Mouse (Mus musculus) urinary bladder, postnatal 36 days (tissue): Measurements from ENCODE around the gene Slk.

Experiments
- DNase-seq, 2 experiments: peaks; one replicate each; pipeline ENCODE4 v3.0.0; 2022; ENCODE audit warnings: low spot score in 2 of 2, mixed read lengths in 1 of 2

The Slk gene

DNA sequence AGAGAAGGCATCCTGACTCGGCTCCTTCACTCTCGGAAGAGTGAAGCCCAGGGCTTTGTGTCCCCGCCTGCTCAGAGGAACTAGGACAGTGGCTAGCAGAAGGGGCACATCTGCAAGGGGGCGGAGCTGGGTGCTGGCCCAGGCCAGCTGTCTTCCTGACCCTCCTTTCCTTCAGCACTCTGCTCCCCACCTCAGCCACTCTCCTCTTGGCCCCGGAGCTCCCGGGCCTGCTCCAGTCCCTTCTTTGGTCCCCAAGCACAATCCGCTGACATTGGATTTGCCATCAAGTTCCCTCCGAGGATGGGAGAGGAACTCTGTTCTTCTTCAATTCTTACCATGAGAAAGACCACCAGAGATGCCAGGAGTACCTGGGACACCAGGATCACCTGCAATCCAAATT, 72.8 kb downstream of the Slk start:
- no peak for DNase-seq

DNA sequence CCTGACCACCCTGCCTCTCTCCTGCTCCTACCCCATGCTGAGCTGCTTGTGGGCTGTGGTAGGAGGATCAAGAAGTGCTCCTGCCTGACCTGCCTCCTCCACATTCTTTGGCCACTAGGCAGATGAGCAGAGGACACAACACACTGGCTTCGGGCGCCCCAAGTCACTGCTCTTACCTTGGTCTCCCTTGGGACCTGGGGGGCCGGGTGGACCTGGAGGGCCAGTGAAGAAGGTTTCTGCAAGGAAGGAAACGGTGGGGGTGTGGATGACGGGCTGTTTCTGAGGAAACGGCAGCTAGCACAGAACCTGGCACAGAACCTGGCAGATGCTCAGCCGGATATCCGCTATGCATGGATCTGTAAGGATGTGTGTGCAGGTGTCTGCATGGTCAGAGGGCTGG, 73.7 kb downstream of the Slk start:
- no peak for DNase-seq

DNA sequence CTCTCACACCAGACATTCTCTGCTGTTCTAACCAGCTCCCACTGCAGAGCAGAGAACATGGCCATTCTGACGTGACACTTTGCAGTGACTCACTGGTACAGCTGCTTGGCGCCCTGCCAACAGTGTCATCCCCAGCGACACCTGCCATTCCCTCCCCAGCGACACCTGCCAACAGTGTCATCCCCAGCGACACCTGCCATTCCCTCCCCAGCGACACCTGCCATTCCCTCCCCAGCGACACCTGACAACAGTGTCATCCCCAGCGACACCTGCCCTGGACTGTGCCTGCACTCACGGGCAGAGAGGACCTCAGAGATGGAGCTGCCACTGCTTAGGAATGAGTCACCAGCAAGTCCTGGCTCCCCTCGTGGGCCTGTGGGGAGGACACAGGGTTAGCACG, 75.4 kb downstream of the Slk start:
- DNase-seq: no peak

DNA sequence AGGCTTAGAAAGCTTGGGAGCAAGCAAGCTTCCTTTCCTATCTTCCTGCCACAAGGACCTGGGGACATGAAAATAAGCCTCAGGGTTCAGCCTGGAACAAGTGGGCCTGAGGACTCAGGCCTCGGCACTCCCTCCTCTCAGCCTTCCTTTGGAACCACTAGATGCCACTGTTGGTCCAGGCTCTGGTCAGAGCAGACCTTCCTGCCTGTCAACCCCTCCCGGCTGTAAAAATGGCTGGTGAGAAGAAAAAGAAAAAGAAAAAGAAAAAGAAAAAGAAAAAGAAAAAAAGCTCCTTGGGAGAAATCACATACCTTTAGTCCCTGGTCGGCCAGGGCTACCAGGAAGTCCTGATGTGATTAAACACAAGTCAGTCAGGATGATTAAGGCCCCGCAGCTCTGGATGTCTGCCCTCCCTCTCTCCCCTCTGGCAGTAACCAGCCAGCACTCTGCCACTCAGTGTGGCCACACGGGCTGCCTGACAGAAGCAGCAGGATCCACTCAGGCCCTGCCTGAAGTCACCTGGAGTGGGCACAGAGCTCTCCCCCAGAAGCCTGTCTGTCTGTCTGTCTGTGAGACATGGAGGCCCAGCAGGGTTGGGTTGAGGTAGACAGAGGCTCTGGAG, 79.5 kb downstream of the Slk start:
- peak; percentile 48 to 67 for DNase-seq

DNA sequence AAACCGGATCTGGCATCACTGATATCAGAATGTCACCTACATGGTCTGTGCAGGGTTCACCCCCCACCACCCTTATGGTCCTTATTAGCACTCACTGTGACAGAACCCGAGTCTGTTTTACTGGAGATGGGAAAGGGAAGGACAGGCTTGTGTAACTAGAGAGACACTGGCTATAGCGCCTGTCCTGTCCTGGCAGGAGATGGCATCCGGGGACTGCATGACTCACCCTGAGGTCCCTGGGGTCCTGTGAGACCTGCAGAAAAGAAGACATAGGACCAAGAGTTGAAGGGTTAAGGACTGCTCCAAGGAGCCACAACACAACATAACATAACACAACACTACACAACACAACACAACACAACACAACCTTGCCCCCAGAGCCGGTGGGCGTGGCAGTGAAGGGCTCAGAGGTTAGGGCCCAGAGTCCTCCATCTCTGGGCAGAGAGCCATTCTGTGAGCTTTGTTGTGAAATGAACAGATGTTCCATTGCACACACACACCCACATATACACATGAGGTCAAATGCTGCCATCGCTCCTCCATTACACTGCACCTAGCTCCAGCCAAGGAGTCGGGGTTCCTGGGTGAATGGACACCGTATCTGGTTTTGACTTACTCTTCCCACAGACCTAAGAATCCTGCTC, 80.4 kb downstream of the Slk start:
- no peak for DNase-seq

DNA sequence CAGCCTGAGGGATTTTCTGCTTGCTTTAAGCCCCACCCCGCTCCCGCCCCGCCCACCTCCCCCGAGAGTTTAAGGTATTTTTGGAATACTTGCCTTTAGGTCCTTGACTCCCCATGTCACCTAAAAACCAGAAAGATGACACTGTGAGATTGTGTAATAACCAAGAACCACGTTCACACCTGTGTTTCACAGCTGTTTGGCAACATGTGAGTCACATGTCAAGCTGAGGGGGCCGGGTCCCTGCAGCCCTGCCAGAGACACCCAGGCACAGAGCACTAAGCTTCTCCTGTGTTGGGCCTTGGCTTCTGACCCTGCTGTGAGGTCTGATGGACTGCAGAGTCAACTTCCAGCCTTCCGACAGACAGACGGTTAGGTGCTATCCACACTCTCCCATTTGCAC, 88.1 kb downstream of the Slk start:
- DNase-seq: no peak

DNA sequence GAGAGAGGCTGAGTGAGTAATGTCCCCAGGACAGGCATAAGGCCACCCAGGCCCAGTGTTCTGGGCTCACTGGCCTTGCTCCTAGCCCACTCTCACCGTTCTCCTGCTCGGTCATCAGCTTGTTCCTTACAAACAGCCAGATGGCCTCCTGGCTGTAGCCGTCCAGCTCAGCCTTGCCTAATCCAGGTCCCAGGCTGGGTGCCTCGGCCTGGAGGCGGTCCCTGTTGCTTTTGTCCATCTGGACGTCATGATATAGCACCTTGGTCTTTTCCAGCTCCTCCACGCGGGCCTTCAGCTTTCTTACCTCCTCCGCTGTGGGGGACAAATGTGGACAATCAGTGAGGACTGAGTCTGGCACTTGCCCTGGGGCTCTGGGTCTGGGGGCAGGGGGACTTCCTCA, 88.9 kb downstream of the Slk start:
- no peak for DNase-seq

DNA sequence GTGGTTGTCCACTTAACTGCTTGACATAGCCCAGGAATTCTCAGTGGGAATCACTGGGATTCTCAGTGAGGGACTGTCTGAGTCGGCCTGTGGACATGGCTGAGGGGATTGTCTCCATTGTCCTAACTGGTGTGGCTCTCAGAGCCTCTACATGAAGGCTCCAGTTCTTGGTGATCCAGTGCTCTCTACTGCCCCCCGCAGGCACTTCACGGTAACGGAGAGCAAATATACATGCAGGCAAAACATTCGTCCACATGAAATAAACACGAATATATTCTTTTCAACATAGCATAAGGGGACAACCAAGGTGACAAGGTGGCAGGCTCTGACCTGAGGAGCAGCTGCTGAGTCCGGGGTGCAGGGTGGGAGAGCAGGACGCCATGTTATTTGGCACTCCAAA, 94.9 kb downstream of the Slk start:
- no peak for DNase-seq

DNA sequence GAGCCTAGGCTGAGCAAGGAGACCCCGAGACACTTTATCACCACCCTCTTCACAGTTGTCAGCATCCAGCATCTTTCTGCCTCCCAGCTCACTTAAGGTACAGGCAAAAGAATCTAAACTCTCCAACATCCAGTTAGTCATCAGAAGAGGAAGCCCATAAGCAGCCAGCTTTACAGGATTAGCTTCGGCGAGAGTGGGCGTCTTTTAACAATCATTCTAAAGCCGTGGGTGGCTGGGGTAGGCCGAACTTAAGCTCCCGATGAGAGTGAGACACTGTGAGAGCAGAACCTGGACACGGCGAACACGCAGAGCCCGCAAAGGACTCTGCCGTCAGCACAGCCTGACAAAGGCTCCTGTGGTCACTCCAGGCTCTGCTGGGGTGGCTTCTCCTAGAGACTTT, 99.2 kb downstream of the Slk start:
- no peak for DNase-seq

DNA sequence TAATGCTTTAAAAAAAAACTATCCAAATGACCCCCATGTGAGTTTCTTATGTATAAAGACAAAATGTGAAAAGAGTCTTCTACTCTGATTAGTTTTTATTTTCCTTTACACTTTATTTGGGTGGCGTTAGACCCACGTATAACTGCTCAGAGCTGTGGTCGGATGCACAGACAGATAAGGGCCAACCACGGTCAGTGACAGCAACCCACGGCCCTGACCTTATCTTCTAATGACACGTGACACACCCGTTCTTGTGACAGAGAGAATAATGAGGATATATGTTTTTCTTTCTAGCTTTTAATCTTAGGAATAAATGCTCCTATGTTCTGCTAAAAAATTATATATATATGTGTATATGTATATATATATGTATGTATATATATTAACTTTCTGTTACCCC, 110.1 kb downstream of the Slk start:
- DNase-seq: no peak

DNA sequence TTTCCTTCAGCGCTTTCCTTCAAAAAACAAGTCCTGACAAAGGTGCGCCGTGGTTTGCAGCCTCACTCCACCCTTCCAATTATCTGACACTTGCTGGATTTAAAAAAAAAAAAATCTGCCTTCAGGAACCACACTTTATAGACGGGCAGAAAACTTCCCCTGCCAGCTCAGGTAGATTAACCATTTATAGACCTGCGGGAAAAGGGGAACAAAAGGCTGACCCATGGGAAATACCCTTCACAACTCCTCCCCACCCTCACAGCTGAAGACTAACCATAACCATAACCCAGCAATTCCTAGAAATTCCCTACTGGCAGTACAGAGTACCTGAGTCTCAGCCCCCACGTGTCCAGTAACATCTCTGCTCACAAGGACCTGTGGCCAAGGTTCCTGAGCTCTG, 112.5 kb downstream of the Slk start, which contains the start of gene Col17a1:
Gene Col17a1 (minus strand): TSS at position 101 of the 400 bp plus-strand sequence.
- no peak for DNase-seq
